Comparison of ENCODE assay signal across 25 mouse cellular contexts in genomic region chr8:87370194-87370593, GRCm38 (mm10).
"Had no signal": no experiment of that assay in that cellular context is flagged by ENCODE, and none has a peak within 500 bp of the region (broad histone marks: within the 10 kb centered on the region; RNA-seq: fewer than 3 reads in every experiment).

No protein-coding gene starts in this region.

- H3K27ac ChIP-seq: gastrocnemius, adult 2 months; heart, embryonic 10.5 days; heart, embryonic 13.5 days; heart, embryonic 15.5 days; kidney, embryonic 15.5 days; kidney, postnatal 0 days; limb, embryonic 12.5 days; liver, embryonic 13.5 days had no signal

- H3K9ac ChIP-seq: heart, embryonic 13.5 days; heart, embryonic 15.5 days; kidney, embryonic 15.5 days; limb, embryonic 12.5 days; liver, embryonic 13.5 days had no signal

- H3K9me3 ChIP-seq: heart, embryonic 10.5 days; heart, embryonic 13.5 days; heart, embryonic 15.5 days; kidney, embryonic 15.5 days; limb, embryonic 12.5 days; liver, embryonic 13.5 days had no signal

- H3K4me3 ChIP-seq: gastrocnemius, adult 2 months; heart, embryonic 10.5 days; heart, embryonic 13.5 days; heart, embryonic 15.5 days; kidney, embryonic 15.5 days; limb, embryonic 12.5 days; liver, embryonic 13.5 days had no signal

- ATAC-seq: forebrain, embryonic 16.5 days; intestine, embryonic 16.5 days had no signal

- H3K36me3 ChIP-seq: heart, embryonic 10.5 days; heart, embryonic 13.5 days; heart, embryonic 15.5 days; kidney, embryonic 15.5 days; limb, embryonic 12.5 days; liver, embryonic 13.5 days had no signal

- H3K4me1 ChIP-seq: heart, embryonic 10.5 days; heart, embryonic 13.5 days; heart, embryonic 15.5 days; kidney, embryonic 15.5 days; liver, embryonic 13.5 days had no signal

- DNase-seq: gastrocnemius, adult 2 months; gastrocnemius, postnatal 10 days; gastrocnemius, postnatal 25 days; heart, adult 18-20 months; heart, postnatal 14 days; heart, postnatal 36 days; kidney, adult 11 months; kidney, adult 2 months; kidney, adult 9 months; kidney, postnatal 14 days; kidney, postnatal 36 days; layer of hippocampus, adult 9-11 months; layer of hippocampus, postnatal 36 days; left cerebral cortex, postnatal 4 days; liver; liver, embryonic 13.5 days had no signal

- H3K27me3 ChIP-seq: limb, embryonic 12.5 days; liver, embryonic 13.5 days had no signal

- H3K4me2 ChIP-seq: heart, embryonic 13.5 days; heart, embryonic 15.5 days; kidney, embryonic 15.5 days; limb, embryonic 12.5 days; liver, embryonic 11.5 days; liver, embryonic 13.5 days had no signal
